Mouse (Mus musculus) cerebellum, adult 2 months (tissue): ENCODE results near the gene Tnfrsf4.

Source experiments
- CTCF ChIP-seq: fragments of 200-500 bp; IDR thresholded peaks from 2 replicates; pipeline ENCODE4 v1.5.1; 2011; ENCODE audit warnings: low read depth, mild to moderate bottlenecking, control low read depth, low read length, moderate library complexity, borderline replicate concordance; ENCODE audit not compliant: insufficient read depth
- POLR2A ChIP-seq: fragments of 200-500 bp; IDR thresholded peaks from 2 replicates; pipeline ENCODE4 v1.6.1; 2011; ENCODE audit warnings: low read length, control low read depth, borderline replicate concordance; ENCODE audit not compliant: insufficient read depth

GRCm38 (mm10) chr4:155972651-155973050, 41.0 kb upstream of the Tnfrsf4 start:
- TF ChIP-seq CTCF (no peak), POLR2A (no peak)
